Mouse (Mus musculus) ES-E14 (cell line): ENCODE measurements around the gene Hcn4.

ENCODE experiments used
- MAFK ChIP-seq: IDR thresholded peaks from 2 replicates; pipeline ENCODE4 v1.6.1; 2014; ENCODE audit warnings: mild to moderate bottlenecking, low read depth, low read length, inconsistent platforms; ENCODE audit not compliant: insufficient read depth
- ZC3H11A ChIP-seq: IDR thresholded peaks from 2 replicates; pipeline ENCODE4 v1.6.1; 2012; ENCODE audit warnings: low read depth, mild to moderate bottlenecking, inconsistent platforms, low read length, borderline replicate concordance

DNA sequence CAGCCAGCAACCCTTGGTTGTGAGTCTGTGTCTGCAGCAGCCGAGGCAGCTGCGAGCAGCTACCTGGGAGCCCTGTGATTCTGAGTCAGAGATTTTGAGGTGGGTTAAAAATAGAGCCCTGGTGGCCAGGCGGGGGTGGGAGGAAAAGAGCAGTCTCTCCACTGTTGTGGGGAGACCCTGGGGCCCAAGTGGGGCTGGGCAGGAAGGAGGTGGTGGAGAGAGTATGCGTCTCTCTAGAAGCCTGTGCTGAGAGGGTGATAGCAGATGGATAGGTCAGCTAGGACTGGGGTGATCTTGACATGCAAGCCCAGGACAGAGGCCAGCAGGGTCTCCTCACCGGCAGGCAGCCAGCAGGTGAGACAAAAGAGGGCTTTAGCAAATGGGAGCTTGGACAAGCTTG is 14.0 kb downstream of the Hcn4 start:
- TF ChIP-seq MAFK (no peak), ZC3H11A (no peak)
